Mouse (Mus musculus) intestine, embryonic 14.5 days (tissue): Measurements from ENCODE around the gene March8. TPM values are rescaled to one million over a fixed set of nuclear protein-coding genes. Genes with fewer than 3 reads are reported as not detected.

Source experiments
- ATAC-seq: fragments of 200-750 bp; cut with Nextera tagmentation; replicated peaks from 2 replicates; pipeline ENCODE4 v1.8.0; 2017; ENCODE audit warnings: low read depth, moderate number of reproducible peaks, moderate TSS enrichment, moderate library complexity; ENCODE audit not compliant: low FRiP score, low TSS enrichment
- DNase-seq: peaks from one replicate; pipeline ENCODE4 v3.0.0-alpha.2; 2018; ENCODE audit warnings: low spot score
- H3K27ac ChIP-seq: fragments of 300-500 bp; sonication (generic); 2 replicates; pipeline ENCODE4 v1.5.1; 2014; ENCODE audit warnings: low read depth, mild to moderate bottlenecking, control low read depth
- H3K27me3 ChIP-seq: fragments of 300-500 bp; sonication (generic); replicated peaks from 2 replicates; pipeline ENCODE4 v1.6.1; 2014; ENCODE audit warnings: low read length, control low read depth; ENCODE audit not compliant: control insufficient read depth, insufficient read depth
- H3K36me3 ChIP-seq: fragments of 300-500 bp; sonication (generic); 2 replicates; pipeline ENCODE4 v1.6.1; 2014; ENCODE audit warnings: low read length, control low read depth; ENCODE audit not compliant: control insufficient read depth, insufficient read depth
- H3K4me1 ChIP-seq: fragments of 300-500 bp; sonication (generic); replicated peaks from 2 replicates; pipeline ENCODE4 v1.6.1; 2014; ENCODE audit warnings: low read length, control low read depth, mixed read lengths; ENCODE audit not compliant: control insufficient read depth, insufficient read depth
- H3K4me2 ChIP-seq: fragments of 300-500 bp; sonication (generic); 2 replicates; pipeline ENCODE4 v1.6.1; 2014; ENCODE audit warnings: low read length
- H3K4me3 ChIP-seq: fragments of 300-500 bp; sonication (generic); 2 replicates; pipeline ENCODE4 v1.5.1; 2014; ENCODE audit warnings: low read depth, low read length, control low read depth, mixed read lengths
- H3K9ac ChIP-seq: fragments of 300-500 bp; sonication (generic); 2 replicates; pipeline ENCODE4 v1.6.1; 2014; ENCODE audit warnings: mild to moderate bottlenecking, low read length
- H3K9me3 ChIP-seq: fragments of 300-500 bp; sonication (generic); 2 replicates; pipeline ENCODE4 v1.6.1; 2016; ENCODE audit warnings: low read length, control low read depth; ENCODE audit not compliant: control insufficient read depth
- WGBS: fragments of 180-500 bp; shearing (Covaris S2); extraction: QIAGEN DNeasy Blood & Tissue Kit; methylation state at CpG from one replicate; pipeline ENCODE4 v1.1.7; 2014; 5-methylcytosine and 5-hydroxymethylcytosine counted together
- polyA plus RNA-seq: library from polyadenylated mRNA; unstranded; fragments of >200 nt; fragmentation: Nextera tagmentation; extraction: Ambion mirVana; gene quantifications from 2 replicates; pipeline ENCODE4 v1.2.1, GENCODE M21; 2014

Gene March8
- polyA plus RNA-seq = 26.6 and 30.8 TPM in 2 replicates

GRCm38 (mm10) chr6:116337835-116338501, at the start of gene March8:
Gene March8 (plus strand): TSS chr6:116338024.
- WGBS = under 1% methylated on average over 75 of the region's 75 CpGs
- Histone ChIP-seq H3K4me1 (no peaks in the 10 kb centered on the region), H3K4me3 (peak within 1 kb of the TSS; percentile 91), H3K9me3 (no peaks in the 10 kb centered on the region), H3K27me3 (no peaks in the 10 kb centered on the region), H3K36me3 (no peaks in the 10 kb centered on the region), H3K9ac (peak within 1 kb of the TSS; percentile 71), H3K27ac (peak within 1 kb of the TSS; percentile 55; the same call in 1 of the 2 replicates), H3K4me2 (peak within 1 kb of the TSS; percentile 56)
- peak; percentile 98 for ATAC-seq
- peak; percentile 92 for DNase-seq

- 88% methylated on average over 2 of the region's 2 CpGs for WGBS
Observed at GRCm38 (mm10) chr6:116311411-116311810, 26.4 kb upstream of the March8 start.

GRCm38 (mm10) chr6:116319259-116319658, 18.6 kb upstream of the March8 start:
- Histone ChIP-seq H3K9ac (no peak overlapping the region), H3K36me3 (no peaks in the 10 kb centered on the region), H3K4me2 (no peak overlapping the region), H3K27ac (no peak overlapping the region), H3K27me3 (no peaks in the 10 kb centered on the region), H3K9me3 (no peaks in the 10 kb centered on the region), H3K4me3 (no peak overlapping the region), H3K4me1 (no peaks in the 10 kb centered on the region)
- WGBS = 79% methylated on average over 3 of the region's 3 CpGs
- ATAC-seq (no peak), DNase-seq (no peak)

More at GRCm38 (mm10) chr6:116311411-116311810, 26.4 kb upstream of the March8 start:
- H3K9ac ChIP-seq = no peak overlapping the region
- ATAC-seq (no peak), DNase-seq (no peak)
- no peaks in the 10 kb centered on the region for H3K9me3 ChIP-seq
- H3K4me1 ChIP-seq = no peaks in the 10 kb centered on the region
- H3K4me2 ChIP-seq = no peak overlapping the region
- no peaks in the 10 kb centered on the region for H3K36me3 ChIP-seq
- H3K4me3 ChIP-seq = no peak overlapping the region
- no peak overlapping the region for H3K27ac ChIP-seq
- no peaks in the 10 kb centered on the region for H3K27me3 ChIP-seq

GRCm38 (mm10) chr6:116326641-116327040, 11.2 kb upstream of the March8 start:
- no peaks in the 10 kb centered on the region for H3K9me3 ChIP-seq
- no peak overlapping the region for H3K4me3 ChIP-seq
- H3K36me3 ChIP-seq = no peaks in the 10 kb centered on the region
- H3K27ac ChIP-seq = no peak overlapping the region
- 77% methylated on average over 3 of the region's 3 CpGs for WGBS
- H3K4me2 ChIP-seq = no peak overlapping the region
- H3K4me1 ChIP-seq = no peaks in the 10 kb centered on the region
- H3K27me3 ChIP-seq = no peaks in the 10 kb centered on the region
- no peak overlapping the region for H3K9ac ChIP-seq
- ATAC-seq (no peak), DNase-seq (no peak)

- Histone ChIP-seq H3K4me2 (no peak overlapping the region), H3K36me3 (no peaks in the 10 kb centered on the region), H3K4me1 (no peaks in the 10 kb centered on the region), H3K27me3 (no peaks in the 10 kb centered on the region), H3K4me3 (no peak overlapping the region), H3K9me3 (no peaks in the 10 kb centered on the region), H3K9ac (no peak overlapping the region), H3K27ac (no peak overlapping the region)
- WGBS = 96% methylated on average over 2 of the region's 2 CpGs
- DNase-seq (no peak), ATAC-seq (no peak)
Observed at GRCm38 (mm10) chr6:116331396-116331795, 6.4 kb upstream of the March8 start.

GRCm38 (mm10) chr6:116337466-116337834, 374 bp upstream of the March8 start:
- Histone ChIP-seq H3K9ac (peak overlapping the region; percentile 71), H3K4me2 (peak overlapping the region; percentile 56), H3K36me3 (no peaks in the 10 kb centered on the region), H3K9me3 (no peaks in the 10 kb centered on the region), H3K27ac (no peak overlapping the region), H3K4me1 (no peaks in the 10 kb centered on the region), H3K4me3 (peak overlapping the region; percentile 91), H3K27me3 (no peaks in the 10 kb centered on the region)
- WGBS = 3% methylated on average over 7 of the region's 7 CpGs
- DNase-seq (no peak), ATAC-seq (0 out of 2 replicates have a peak, but pooled peaks have one; percentile 11)

GRCm38 (mm10) chr6:116338520-116338919, 696 bp downstream of the March8 start:
- no peak for ATAC-seq
- H3K9ac ChIP-seq = peak overlapping the region; percentile 71

GRCm38 (mm10) chr6:116339088-116339487, 1.3 kb downstream of the March8 start:
- ATAC-seq (no peak), DNase-seq (no peak)
- Histone ChIP-seq H3K27ac (no peak overlapping the region), H3K9ac (no peak overlapping the region), H3K9me3 (no peaks in the 10 kb centered on the region), H3K4me1 (no peaks in the 10 kb centered on the region), H3K4me2 (peak overlapping the region; percentile 56), H3K27me3 (no peaks in the 10 kb centered on the region), H3K4me3 (no peak overlapping the region), H3K36me3 (no peaks in the 10 kb centered on the region)
- 82% methylated on average over 5 of the region's 5 CpGs for WGBS

More at GRCm38 (mm10) chr6:116338520-116338919, 696 bp downstream of the March8 start:
- Histone ChIP-seq H3K27ac (no peak overlapping the region), H3K36me3 (no peaks in the 10 kb centered on the region), H3K27me3 (no peaks in the 10 kb centered on the region), H3K4me1 (no peaks in the 10 kb centered on the region), H3K4me3 (peak overlapping the region; percentile 91), H3K4me2 (peak overlapping the region; percentile 56), H3K9me3 (no peaks in the 10 kb centered on the region)
- WGBS = 8% methylated on average over 8 of the region's 8 CpGs
- no peak for DNase-seq

- Histone ChIP-seq H3K9ac (no peak overlapping the region), H3K4me3 (no peak overlapping the region), H3K27ac (no peak overlapping the region), H3K9me3 (no peaks in the 10 kb centered on the region), H3K4me1 (no peaks in the 10 kb centered on the region), H3K4me2 (no peak overlapping the region), H3K27me3 (no peaks in the 10 kb centered on the region), H3K36me3 (no peaks in the 10 kb centered on the region)
- no peak for ATAC-seq
- no peak for DNase-seq
- 94% methylated on average over 1 of the region's 1 CpGs for WGBS
Observed at GRCm38 (mm10) chr6:116340521-116340920, 2.7 kb downstream of the March8 start.
